Mouse (Mus musculus): Measurements from ENCODE around the gene Olfr1282. TPM values are rescaled to one million over a fixed set of nuclear protein-coding genes. Genes with fewer than 3 reads are reported as not detected.
"Not testable (repeated sequence)": the region's sequence is repeated elsewhere in the genome, so short reads cannot be mapped to it uniquely, and the experiment has no call there.

The Olfr1282 gene
- polyA plus RNA-seq (2012; rRNA removed): not detected in 2 replicates

GRCm38 (mm10) chr2:111335976-111336375, at the start of gene Olfr1282:
Gene Olfr1282, minus strand, starts transcription at chr2:111336076.
- DNase-seq (ENCODE audit: low spot score): no peak

- no peak for DNase-seq (ENCODE audit: low spot score)
Measured at GRCm38 (mm10) chr2:111375222-111375621, 39.3 kb upstream of the Olfr1282 start, which contains the start of gene Olfr1284. Gene Olfr1284, plus strand, starts transcription at chr2:111375522.

GRCm38 (mm10) chr2:111366490-111366889, 30.6 kb upstream of the Olfr1282 start, which contains the start of gene Olfr1283:
Gene Olfr1283, plus strand, starts transcription at chr2:111366790.
- DNase-seq (ENCODE audit: low spot score): no peak

- not testable (repeated sequence) for DNase-seq (ENCODE audit: low spot score)
Measured at GRCm38 (mm10) chr2:111333721-111334120, 2.2 kb downstream of the Olfr1282 start.

GRCm38 (mm10) chr2:111326220-111326619, 9.7 kb downstream of the Olfr1282 start, which contains the start of gene Olfr1281:
Gene Olfr1281, plus strand, starts transcription at chr2:111326520.
- no peak for DNase-seq (ENCODE audit: low spot score)

- DNase-seq (ENCODE audit: low spot score): no peak
Measured at GRCm38 (mm10) chr2:111313717-111314116, 22.2 kb downstream of the Olfr1282 start, which contains the start of gene Olfr1280. Gene Olfr1280, plus strand, starts transcription at chr2:111314017.

GRCm38 (mm10) chr2:111300374-111300773, 35.5 kb downstream of the Olfr1282 start, which contains the start of gene Olfr1279:
Gene Olfr1279, plus strand, starts transcription at chr2:111300635.
- no peak for DNase-seq (ENCODE audit: low spot score)

- no peak for DNase-seq (ENCODE audit: low spot score)
Measured at GRCm38 (mm10) chr2:111298541-111298940, 37.3 kb downstream of the Olfr1282 start.

GRCm38 (mm10) chr2:111289836-111290235, 46.0 kb downstream of the Olfr1282 start, which contains the start of gene Olfr1278:
Gene Olfr1278, plus strand, starts transcription at chr2:111290136.
- no peak for DNase-seq (ENCODE audit: low spot score)

Other genes starting within 250 kb of the Olfr1282 start
- not detected in 2 replicates for gene Gm13941, start 230.1 kb downstream of the Olfr1282 start, polyA plus RNA-seq (2012; rRNA removed)
- gene Gm15130, start 183.1 kb downstream of the Olfr1282 start, polyA plus RNA-seq (2012; rRNA removed): not detected in 2 replicates
- not detected in 2 replicates for gene 4930430A15Rik, start 106.5 kb downstream of the Olfr1282 start, polyA plus RNA-seq (2012; rRNA removed)
- gene Olfr1275, start 100.8 kb downstream of the Olfr1282 start, polyA plus RNA-seq (2012; rRNA removed): not detected in 2 replicates
- not detected in 2 replicates for gene Olfr1276, start 81.6 kb downstream of the Olfr1282 start, polyA plus RNA-seq (2012; rRNA removed)
- gene Olfr1277, start 62.0 kb downstream of the Olfr1282 start, polyA plus RNA-seq (2012; rRNA removed): not detected in 2 replicates
- gene Olfr1278, start 45.9 kb downstream of the Olfr1282 start, polyA plus RNA-seq (2012; rRNA removed): not detected in 2 replicates
- gene Olfr1279, start 35.4 kb downstream of the Olfr1282 start, polyA plus RNA-seq (2012; rRNA removed): not detected in 2 replicates
- not detected in 2 replicates for gene Olfr1280, start 22.1 kb downstream of the Olfr1282 start, polyA plus RNA-seq (2012; rRNA removed)
- gene Olfr1281, start 9.6 kb downstream of the Olfr1282 start, polyA plus RNA-seq (2012; rRNA removed): not detected in 2 replicates
- not detected in 2 replicates for gene Olfr1283, start 30.7 kb upstream of the Olfr1282 start, polyA plus RNA-seq (2012; rRNA removed)
- not detected in 2 replicates for gene Olfr1284, start 39.4 kb upstream of the Olfr1282 start, polyA plus RNA-seq (2012; rRNA removed)
- gene Olfr1286, start 87.0 kb upstream of the Olfr1282 start, polyA plus RNA-seq (2012; rRNA removed): not detected in 2 replicates
- not detected in 2 replicates for gene Olfr1287, start 113.1 kb upstream of the Olfr1282 start, polyA plus RNA-seq (2012; rRNA removed)
- not detected in 2 replicates for gene Olfr1288, start 138.0 kb upstream of the Olfr1282 start, polyA plus RNA-seq (2012; rRNA removed)
- gene Olfr1289, start 144.7 kb upstream of the Olfr1282 start, polyA plus RNA-seq (2012; rRNA removed): not detected in 2 replicates
- gene Olfr1290, start 157.8 kb upstream of the Olfr1282 start, polyA plus RNA-seq (2012; rRNA removed): not detected in 2 replicates
- not detected in 2 replicates for gene Olfr1291-ps1, start 161.1 kb upstream of the Olfr1282 start, polyA plus RNA-seq (2012; rRNA removed)
- not detected in 2 replicates for gene Olfr1293-ps, start 189.1 kb upstream of the Olfr1282 start, polyA plus RNA-seq (2012; rRNA removed)
- not detected in 2 replicates for gene Olfr1294, start 204.2 kb upstream of the Olfr1282 start, polyA plus RNA-seq (2012; rRNA removed)
- gene Olfr1295, start 233.6 kb upstream of the Olfr1282 start, polyA plus RNA-seq (2012; rRNA removed): not detected in 2 replicates

Measured in urinary bladder, adult 2 months (tissue).